Mouse (Mus musculus): ENCODE measurements around the gene Mgst2. TPM values are rescaled to one million over a fixed set of nuclear protein-coding genes. Genes with fewer than 3 reads are reported as not detected.

The Mgst2 gene
- total RNA-seq (2021) = 1 to 10 TPM; 1.6 TPM

DNA sequence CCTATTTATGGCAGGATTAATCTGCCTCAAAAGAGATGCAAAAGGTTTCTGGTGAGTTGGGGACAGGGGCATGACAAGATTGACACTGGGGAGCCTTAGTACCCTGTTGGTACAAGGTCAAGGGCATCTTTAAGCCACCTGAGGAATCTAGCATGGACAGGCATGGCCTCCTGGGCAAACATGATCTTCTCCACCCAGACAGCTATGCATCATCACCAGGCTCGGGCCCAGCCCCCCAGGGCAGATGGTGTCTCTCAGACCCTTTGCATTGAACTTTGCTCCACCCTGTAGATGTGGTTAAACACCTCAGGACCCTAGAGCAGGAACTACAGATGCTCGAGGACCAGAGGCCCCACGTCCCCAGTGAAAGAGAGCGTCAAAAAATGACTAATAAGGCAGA lies at the start of gene Mgst2:
TSS of gene Mgst2 (plus strand) at position 301 of the 400 bp plus-strand sequence.
- no peak for DNase-seq

DNA sequence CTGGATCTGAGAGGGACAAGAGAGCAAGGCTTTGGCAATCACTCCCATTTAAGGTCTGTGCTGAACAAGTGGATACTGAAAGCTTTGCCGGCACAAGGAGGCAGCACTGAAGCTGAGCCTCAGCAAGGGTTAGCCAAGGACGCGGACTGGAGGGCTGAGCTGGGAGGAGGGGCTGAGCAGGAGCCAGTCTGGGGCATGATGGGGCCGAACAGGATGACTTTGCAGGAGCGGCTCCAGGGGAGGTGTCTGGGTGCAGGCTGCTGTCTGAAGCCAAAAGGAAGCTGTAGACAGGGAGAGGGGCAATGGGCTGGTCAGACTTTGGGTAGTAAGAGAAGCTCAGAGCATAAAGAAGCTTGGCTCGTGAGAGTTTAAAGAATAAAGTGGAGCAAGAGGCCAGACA lies 48.2 kb upstream of the Mgst2 start:
- DNase-seq = peak; percentile 81

DNA sequence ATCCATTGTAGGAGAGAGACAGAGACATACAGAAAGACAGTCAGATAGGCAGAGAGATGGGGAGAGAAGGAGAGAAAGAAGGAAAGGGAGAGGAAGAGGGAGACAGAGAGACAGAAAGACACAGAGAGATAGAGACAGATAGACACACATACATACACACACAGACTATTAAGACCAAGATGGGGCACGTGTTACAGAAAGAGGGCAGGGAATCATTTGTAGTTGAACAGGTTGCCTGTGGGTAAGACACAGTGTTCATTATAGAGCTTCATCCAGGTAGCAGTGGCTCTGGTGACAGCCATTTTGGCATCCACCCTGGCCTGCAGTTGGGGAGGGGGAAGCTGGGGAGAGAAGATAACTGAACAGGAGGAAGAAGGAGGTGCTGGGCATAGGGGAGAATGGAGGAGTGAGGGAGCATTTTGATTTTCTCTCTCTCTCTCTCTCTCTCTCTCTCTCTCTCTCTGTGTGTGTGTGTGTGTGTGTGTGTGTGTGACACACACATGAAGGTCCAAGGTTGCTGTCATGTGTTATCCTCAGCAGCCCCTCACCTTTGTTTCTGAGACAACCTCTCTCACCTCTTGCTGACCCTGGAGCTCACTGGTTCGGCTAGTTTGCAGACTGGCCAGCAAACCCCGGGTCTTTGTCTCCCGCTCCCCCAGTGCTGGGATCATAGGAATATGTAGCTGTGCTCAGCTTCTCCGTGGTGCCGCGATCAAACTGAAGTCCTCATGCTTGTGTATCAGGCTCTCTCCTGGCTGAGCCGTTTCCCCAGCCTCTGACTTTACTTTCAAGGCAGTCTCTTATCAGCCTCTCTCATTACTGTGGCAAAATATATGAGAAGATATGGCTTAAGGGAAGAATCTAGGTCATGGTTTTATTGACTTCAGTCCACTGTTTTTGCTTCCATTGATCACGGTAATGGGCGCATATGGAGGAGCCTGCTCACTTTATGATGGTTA lies 47.5 kb upstream of the Mgst2 start:
- no peak for DNase-seq

DNA sequence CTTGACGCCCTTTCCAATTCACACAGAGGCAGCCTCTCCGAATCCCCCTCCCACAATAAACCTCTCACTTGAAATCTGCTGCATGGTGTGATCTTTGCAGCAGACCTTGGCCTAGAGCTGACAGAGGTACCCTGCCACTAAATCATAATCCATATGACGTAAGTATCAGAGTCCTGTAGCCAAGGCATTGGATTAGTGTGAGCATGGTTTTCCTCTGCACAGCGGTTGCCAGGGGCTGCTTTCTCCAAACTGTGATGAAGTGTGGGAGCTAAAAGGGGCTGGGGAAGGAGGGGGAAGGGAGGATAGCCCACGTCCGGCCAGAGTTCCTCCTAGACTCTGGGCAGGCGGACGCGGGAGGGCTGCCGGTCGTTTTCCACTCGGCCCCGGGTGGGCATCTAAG lies 45.9 kb upstream of the Mgst2 start:
- DNase-seq = no peak

DNA sequence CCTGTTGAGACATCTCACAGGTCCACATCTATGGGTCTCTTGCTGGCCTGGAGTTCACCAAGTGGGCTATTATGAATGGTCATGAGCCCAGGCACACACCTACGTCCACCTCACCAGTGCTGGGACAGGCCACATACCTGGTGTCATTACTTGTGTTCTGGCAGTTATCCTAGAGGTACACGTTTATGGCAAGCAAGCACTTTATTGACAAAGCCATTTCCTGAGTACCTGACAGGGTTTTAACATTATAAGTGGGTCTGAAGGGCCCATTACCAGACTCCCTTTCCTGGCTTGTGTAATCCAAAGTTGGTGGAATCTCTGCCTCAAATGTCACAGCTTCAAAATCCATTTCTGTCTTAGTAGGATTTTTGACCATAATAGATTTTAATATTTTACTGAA lies 36.2 kb upstream of the Mgst2 start:
- DNase-seq = no peak

DNA sequence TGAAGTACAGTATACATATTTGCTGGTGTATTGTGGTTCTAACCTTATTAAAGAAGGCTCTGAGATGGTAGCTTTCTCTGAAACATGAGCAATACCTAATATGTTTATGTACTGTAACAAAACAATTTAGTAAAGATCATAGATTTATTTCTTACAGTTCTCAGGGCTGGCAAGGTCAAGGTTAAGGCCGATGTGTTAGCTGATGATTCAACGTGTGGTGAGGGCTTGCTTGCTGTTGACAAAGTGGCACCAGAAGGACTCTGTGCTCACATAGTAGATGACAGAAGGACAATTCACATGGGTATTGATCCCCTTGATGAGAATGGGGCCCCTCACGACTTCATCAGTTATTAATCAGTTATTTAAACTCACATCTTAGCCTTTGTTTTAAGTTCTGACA lies 32.4 kb upstream of the Mgst2 start:
- DNase-seq = no peak

DNA sequence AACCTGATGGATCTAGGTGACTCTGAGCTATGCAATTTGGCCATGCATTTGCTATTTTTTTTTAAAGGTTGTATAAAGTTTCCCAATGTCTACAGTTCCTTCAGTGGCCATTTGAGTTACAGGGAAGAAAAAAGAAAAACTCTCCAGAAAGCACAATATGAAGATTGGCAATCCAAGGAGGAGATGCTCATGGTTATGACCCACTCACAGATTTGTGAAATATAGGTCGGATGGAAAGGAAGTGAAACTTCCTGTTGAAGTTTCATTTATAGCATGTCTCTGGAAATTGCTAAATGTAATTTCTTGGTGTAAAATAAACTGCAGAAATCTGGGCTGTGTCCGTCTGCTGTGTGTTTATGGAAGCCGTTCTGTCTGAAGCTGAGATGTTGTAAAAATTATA lies 31.2 kb upstream of the Mgst2 start:
- no peak for DNase-seq

DNA sequence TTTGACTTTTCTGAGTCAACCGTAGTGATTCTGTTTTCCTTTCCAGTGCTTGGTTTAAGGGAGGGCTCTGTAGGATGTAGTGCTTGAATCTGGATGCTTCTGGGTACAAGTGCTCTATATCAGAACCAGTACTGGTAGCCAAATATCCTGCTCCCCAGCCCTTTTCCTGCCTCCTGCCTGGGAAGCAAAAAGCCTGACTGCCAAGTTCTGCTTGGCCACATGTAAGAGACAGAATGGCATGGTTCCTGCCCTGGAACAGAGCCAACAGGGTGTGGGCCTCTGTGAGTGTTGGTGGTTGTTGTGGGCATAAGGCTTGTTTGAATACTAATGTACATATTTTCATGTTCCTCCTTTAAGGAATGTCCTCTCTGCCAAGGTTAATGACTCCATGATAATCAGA lies 29.4 kb upstream of the Mgst2 start:
- DNase-seq = no peak

DNA sequence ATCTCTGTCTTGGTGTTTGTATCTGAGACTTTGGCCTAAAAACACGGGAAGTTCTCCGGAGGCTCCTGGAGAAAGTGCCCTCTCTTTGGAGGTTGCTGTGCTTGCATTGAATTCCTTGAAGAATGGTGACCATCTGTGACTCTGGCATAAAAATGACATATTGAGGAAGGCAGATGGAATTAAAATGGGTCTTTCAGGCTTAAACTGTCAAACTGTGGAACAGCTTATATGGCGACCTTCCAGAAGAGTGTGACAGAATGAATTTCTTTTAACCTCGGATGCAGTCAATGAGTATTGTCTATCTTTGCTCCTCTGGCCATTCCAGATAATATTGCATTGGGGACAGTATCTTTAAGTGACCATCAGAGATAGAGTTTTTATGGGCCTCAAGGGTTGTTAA lies 28.2 kb upstream of the Mgst2 start:
- no peak for DNase-seq

DNA sequence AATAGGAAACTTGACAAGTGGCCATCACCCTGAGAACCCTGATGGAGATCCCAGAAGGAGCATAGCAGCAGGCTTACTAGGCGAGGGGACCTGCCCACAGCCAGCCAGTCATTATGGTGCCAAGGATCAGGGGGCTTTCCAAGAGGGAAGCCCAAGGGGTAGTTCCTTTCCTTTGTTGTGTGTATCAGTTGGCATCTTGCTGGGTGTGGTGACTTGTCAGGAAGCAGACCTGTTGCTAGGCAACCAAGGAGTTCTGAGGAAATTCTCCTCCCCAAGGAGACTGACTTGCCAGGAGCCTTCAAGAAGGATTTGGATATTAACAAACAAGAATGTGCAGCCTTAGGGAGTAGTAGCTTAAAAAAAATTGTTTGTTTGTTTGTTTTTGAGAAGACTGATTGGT lies 25.7 kb upstream of the Mgst2 start:
- DNase-seq = no peak

DNA sequence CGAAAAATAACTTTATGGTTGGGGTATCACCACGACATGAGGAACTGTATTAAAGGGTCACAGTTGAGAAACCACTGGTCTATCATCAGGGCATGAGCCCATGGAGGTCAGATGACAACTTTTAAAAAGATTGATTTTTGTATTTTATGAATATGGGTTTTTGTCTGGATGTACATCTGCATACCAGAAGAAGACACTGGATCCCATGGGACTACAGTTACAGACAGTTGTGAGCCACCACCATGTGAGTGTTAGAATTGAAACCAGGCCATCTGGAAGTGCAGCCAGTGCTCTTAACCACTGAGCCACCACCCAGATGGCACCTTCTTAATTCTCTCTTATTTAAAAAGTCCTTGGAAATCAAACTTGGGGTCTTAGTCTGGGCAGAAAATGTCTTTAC lies 24.2 kb upstream of the Mgst2 start:
- no peak for DNase-seq

DNA sequence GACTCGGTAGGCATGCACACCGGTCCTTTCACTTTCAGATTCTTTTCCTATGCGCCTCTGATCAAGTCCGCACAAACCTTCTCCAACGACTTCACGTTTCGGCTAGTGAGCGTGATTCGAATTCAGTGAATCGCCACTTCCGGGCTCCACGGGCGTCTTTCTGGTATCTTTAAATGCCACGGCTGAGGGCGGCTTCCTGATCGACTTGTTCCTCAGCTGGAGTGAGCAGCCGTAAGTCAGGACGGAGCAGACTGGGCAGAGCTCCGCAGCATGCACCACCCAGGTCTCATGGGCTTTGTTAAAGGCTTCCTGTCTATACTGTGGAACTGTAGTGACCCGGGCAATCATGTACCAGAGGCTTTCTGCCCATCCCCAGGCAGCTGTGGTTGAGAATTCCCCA lies 23.5 kb upstream of the Mgst2 start:
- DNase-seq = no peak

DNA sequence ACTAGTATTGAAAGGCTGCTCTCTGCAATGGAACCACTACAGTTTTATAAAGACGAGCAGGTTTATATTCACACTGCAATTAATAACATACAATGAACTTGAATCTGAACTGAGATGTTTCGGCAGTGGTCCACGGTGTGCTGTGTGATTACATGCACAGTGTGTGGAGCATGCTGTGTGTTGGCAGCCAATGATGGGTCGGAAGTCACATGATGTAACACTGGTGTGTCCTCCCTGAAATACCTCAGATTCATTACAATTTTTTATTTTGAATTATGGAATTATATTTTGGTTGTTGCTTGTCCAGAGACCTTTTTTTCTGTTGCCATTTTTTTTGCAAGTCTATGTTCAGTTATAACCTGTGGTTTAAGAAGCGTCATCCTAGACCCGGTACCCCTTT lies 22.8 kb upstream of the Mgst2 start:
- DNase-seq = no peak

DNA sequence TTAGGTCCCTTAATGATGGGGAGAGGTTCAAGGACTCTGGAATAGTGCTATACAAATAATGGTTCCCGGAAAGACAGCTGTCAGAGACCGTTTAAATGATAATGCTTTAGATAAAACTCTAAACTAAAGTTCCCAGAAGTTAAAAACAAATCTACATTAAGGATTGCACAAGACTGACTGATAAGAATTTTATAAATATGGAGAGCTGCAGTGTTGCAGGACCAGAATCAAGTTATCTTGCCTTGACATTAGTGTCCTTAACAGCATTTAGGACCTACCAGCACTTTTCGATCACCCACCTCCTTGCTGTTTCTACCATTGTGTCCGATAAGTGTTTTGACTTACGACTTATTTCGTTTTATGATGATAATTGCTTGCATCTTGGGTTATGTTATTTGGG lies 21.9 kb upstream of the Mgst2 start:
- DNase-seq = no peak

DNA sequence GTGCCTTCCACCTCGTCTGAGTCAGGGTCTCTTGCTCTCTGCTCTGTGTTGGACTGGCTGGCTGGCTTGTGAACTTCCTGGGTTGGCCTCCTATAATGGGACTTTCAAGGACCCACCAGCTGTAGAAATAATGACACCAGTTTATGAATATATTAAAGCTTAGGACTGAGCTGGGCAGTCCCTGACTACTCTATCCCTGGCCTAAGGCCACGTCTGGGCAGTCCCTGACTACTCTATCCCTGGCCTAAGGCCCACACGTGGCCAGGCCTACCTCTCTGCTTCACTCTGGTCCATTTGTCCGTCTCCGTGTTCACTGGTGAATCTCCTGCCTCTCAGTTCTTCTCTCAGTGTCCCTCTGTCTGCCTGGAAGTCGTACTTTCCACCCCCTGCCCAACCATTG lies 14.7 kb upstream of the Mgst2 start:
- DNase-seq = no peak

DNA sequence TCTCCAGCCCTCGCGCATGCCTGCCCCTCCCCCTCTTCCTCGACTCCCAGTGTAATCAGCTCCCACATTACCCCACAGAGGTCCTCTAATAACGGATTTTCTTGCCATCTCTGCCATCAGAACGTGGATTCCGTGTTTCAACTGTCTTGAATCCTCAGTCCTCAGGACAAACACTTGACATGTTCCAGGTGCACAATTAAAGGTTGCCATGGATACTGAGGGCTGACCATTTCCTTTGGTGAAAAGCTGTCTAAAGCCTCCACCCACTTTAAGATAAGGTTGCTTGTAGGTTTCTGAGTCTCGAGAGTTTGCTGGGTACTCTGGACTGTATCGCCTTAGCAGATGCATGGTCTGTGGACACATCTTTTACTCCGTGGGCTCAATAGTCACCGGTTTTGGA lies 13.9 kb upstream of the Mgst2 start:
- DNase-seq = no peak

DNA sequence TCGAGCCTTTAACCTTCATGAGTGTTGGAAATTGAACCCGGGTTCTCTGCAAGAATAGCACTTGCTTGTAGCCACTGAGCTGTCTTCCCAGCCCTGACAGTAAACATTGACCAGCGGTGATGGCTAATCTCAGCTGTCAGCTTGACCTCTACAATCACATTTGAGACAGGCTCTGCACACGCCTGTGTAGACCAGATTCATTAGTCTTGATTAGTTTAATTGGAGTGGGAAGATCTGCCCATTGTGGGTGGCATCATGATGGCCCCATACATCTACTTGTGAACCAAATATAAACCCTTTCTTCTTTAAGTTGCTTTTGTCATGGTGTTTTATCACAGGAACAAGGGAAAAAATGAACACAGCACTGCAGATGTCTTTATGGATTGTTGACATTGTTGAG lies 12.8 kb upstream of the Mgst2 start:
- DNase-seq = no peak

DNA sequence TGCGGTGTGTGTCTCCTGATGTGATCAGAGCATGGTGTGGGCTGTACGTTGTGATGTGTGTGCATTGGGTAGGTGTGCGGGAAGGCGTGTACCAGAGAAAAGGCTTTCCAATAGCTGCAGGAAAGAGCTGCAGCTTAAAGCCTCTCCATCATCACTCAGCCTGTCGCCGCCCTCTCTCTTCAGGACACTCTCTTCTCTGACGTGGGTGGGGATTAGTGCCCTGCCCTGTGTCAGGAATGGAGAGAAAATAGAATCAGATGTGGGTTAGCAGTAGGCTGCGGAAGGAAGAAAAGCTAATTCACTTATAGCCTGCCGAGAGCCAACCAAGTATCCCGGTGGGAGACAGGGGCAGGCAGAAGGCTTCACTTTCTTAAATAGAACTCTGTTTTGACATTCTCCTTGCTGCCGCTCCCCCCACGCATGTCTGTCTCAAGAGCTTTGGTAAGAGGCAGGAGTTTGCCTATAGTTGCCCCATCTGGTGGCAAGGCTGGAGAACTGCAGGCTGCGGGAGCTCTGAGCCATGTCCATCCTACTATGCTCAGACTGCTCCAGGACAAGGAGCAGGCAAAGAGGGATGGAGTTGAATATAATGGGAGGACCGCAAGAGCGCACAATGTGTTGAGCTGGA lies 12.0 kb upstream of the Mgst2 start:
- DNase-seq = peak; percentile 87

DNA sequence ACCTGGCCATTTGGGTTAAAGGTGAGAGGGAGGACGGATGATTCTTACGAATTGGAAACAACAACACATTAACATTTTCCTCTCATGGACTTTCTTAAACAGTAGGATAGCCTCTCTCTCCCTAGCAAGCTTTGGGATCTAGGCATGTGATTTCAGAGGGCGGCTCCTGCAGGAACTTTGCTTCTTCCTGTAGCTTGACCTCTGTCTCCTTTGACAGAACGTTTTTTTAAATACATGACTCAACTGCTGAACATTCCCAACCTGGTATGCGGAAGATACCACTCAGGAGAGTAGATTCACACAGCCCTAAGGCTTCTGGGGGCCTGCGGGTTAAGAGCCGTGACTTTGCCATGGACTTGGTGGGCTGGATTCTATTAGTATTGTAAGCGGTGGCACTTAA lies 10.7 kb upstream of the Mgst2 start:
- DNase-seq = no peak

DNA sequence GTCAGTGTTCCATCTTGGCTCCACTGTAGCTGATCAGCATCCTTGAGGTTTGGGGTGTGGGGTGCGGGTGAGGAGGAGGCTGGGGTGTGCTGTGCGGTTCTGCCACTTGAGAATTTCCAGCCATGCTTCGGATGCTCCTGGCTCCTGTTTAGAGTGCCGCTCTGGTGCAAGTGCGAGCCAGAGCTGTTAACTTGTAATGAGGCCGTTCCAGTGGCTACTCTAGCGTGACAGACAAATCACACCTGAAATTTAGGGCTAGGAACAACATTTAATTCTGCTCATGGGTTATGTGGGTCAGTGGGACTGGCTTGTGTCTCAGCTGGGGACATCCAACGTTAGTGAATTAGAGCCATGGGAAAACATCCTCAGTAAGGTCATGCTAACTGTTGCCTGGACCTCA lies 10.2 kb upstream of the Mgst2 start:
- no peak for DNase-seq

DNA sequence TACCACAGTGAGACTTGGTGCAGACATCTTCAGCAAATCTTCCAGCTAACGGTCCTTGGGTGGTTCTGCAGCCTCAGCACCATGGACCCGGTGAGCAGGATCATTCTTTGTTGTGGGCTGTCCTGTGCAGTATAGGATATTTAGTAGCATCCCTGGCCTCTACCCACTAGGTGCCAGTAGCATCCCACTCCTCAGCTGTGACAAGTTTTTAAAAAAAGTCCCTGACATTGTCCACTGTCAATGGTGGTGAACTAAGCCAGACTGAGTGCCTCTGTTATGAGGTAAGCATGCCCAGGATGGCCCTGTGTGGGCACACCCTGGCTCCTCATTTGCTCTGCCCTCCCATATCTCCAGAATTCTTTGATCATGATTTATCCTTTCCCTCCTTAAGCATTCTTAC lies 9.0 kb upstream of the Mgst2 start:
- no peak for DNase-seq

DNA sequence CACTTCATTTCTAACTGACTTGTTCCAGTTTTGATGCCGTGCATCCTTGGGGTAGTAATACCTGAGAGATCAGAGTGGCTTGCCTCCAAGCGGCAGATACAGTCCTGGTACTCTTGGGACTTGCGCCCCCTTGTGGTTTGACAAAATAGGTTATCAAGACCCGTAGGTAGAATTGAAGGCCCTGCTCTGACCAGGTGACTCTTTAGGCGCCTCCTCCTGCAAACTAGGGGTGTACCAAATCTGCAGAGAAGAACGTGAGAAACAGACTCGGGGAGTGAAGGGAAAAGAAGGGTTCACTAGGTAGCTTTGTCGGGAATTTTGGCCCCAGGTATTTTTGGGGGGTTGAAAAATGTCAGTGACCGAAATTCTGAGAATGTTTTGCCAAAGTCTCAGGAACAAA lies 7.9 kb upstream of the Mgst2 start:
- DNase-seq = peak; percentile 90

DNA sequence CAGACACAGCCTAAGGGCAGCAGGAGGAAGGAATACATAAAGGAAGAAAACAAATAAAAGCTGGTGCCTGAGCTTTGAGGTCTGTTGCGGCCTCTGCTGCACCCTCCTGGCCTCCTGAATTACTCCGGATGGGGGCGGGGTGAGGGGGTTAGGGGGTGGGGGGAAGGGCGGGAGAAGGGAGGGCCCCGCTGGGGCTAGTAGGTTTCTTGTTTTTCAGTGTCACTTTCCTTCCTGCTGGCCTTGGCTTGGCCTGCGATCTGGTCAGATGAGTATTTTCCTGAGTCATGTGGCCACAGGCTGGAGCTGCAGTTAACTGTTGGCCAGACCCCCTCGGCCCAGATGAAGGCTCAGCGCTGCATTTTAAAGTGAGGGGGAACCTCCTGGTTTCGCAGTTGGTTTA lies 7.5 kb upstream of the Mgst2 start:
- DNase-seq = peak; percentile 53

Measured in heart, postnatal 4 days (tissue).